Mouse (Mus musculus) frontal cortex, adult (tissue): ENCODE measurements around the gene Gabpb1.

Experiments used
- ATAC-seq: cut with Nextera tagmentation; 2 replicates; pipeline ENCODE4 v1.9.2; 2017; ENCODE audit warnings: mild to moderate bottlenecking, moderate library complexity, mixed read lengths; ENCODE audit not compliant: low TSS enrichment

Gabpb1 gene

GRCm38 (mm10) chr2:126593831-126594610 is 82.1 kb downstream of the Gabpb1 start:
- ATAC-seq = peak; percentile 98

GRCm38 (mm10) chr2:126591304-126591703 is 84.8 kb downstream of the Gabpb1 start:
- no peak for ATAC-seq

- no peak for ATAC-seq
Observed at GRCm38 (mm10) chr2:126587468-126587867, 88.7 kb downstream of the Gabpb1 start.

GRCm38 (mm10) chr2:126584621-126585369 is 91.3 kb downstream of the Gabpb1 start:
- ATAC-seq = no peak

GRCm38 (mm10) chr2:126583960-126584359 is 92.2 kb downstream of the Gabpb1 start:
- no peak for ATAC-seq

GRCm38 (mm10) chr2:126579282-126579681 is 96.9 kb downstream of the Gabpb1 start:
- ATAC-seq = no peak
